Mouse (Mus musculus) spleen, adult 2 months (tissue): ENCODE data around the gene Ubiad1.

Source experiments
- CTCF ChIP-seq: fragments of 200-500 bp; IDR thresholded peaks from 2 replicates; pipeline ENCODE4 v1.5.1; 2011; ENCODE audit warnings: mild to moderate bottlenecking, inconsistent platforms; ENCODE audit not compliant: insufficient read depth, insufficient read length, insufficient replicate concordance; ENCODE audit errors: extremely low read depth
- POLR2A ChIP-seq: fragments of 200-500 bp; IDR thresholded peaks from 2 replicates; pipeline ENCODE4 v1.6.1; 2011; ENCODE audit warnings: low read depth, low read length, inconsistent platforms

GRCm38 (mm10) chr4:148471363-148471806 is 26.8 kb upstream of the Ubiad1 start:
- TF ChIP-seq POLR2A (no peak), CTCF (no peak)
